Mouse (Mus musculus) limb, embryonic 14.5 days (tissue): ENCODE results near the gene Tmod4. TPM values are rescaled to one million over a fixed set of nuclear protein-coding genes. Genes with fewer than 3 reads are reported as not detected.

Experiments
- ATAC-seq: fragments of 200-750 bp; cut with Nextera tagmentation; 2 replicates; pipeline ENCODE4 v1.8.0; 2017; ENCODE audit warnings: low read depth, moderate number of reproducible peaks, moderate TSS enrichment; ENCODE audit not compliant: low FRiP score
- DNase-seq: peaks from one replicate; pipeline ENCODE4 v3.0.0-alpha.2; 2015; ENCODE audit warnings: low spot score
- H3K27ac ChIP-seq: fragments of 300-500 bp; sonication (generic); replicated peaks from 2 replicates; pipeline ENCODE4 v1.5.1; 2014; ENCODE audit warnings: low read depth, mild to moderate bottlenecking, low read length, moderate library complexity, mixed read lengths
- H3K27me3 ChIP-seq: fragments of 300-500 bp; sonication (generic); 2 replicates; pipeline ENCODE4 v1.6.1; 2014; ENCODE audit warnings: low read length, mixed read lengths; ENCODE audit not compliant: control insufficient read depth, insufficient read depth
- H3K36me3 ChIP-seq: fragments of 300-500 bp; sonication (generic); 2 replicates; pipeline ENCODE4 v1.6.1; 2014; ENCODE audit warnings: mild to moderate bottlenecking, low read length, moderate library complexity, mixed read lengths; ENCODE audit not compliant: control insufficient read depth, insufficient read depth
- H3K4me1 ChIP-seq: fragments of 300-500 bp; sonication (generic); 2 replicates; pipeline ENCODE4 v1.6.1; 2014; ENCODE audit warnings: antibody characterized with exemption, low read length, mixed read lengths; ENCODE audit not compliant: control insufficient read depth, insufficient read depth
- H3K4me2 ChIP-seq: fragments of 300-500 bp; sonication (generic); replicated peaks from 2 replicates; pipeline ENCODE4 v1.6.1; 2014; ENCODE audit warnings: low read depth, mild to moderate bottlenecking, low read length, moderate library complexity; ENCODE audit not compliant: severe bottlenecking
- H3K4me3 ChIP-seq: fragments of 300-500 bp; sonication (generic); replicated peaks from 2 replicates; pipeline ENCODE4 v1.5.1; 2014; ENCODE audit warnings: low read length
- H3K9ac ChIP-seq: fragments of 300-500 bp; sonication (generic); 2 replicates; pipeline ENCODE4 v1.6.1; 2014; ENCODE audit warnings: mild to moderate bottlenecking, low read depth, low read length, moderate library complexity; ENCODE audit not compliant: severe bottlenecking
- H3K9me3 ChIP-seq: fragments of 300-500 bp; sonication (generic); 2 replicates; pipeline ENCODE4 v1.6.1; 2016; ENCODE audit warnings: low read length; ENCODE audit not compliant: control insufficient read depth
- POLR2A ChIP-seq: fragments of 200-500 bp; IDR thresholded peaks from 2 replicates; pipeline ENCODE4 v1.8.0; 2012; ENCODE audit warnings: inconsistent platforms, mild to moderate bottlenecking, moderate library complexity, borderline replicate concordance; ENCODE audit not compliant: insufficient read depth, insufficient read length; ENCODE audit errors: extremely low read depth
- WGBS: fragments of 180-500 bp; shearing (Covaris S2); extraction: QIAGEN DNeasy Blood & Tissue Kit; methylation state at CpG from one replicate; pipeline ENCODE4 v1.1.7; 2014; 5-methylcytosine and 5-hydroxymethylcytosine counted together
- polyA plus RNA-seq, 2 experiments: library from polyadenylated mRNA; depleted of rRNA in 1 of 2; stranded (reverse) in 1 of 2; unstranded in 1 of 2; fragments of >200 nt; fragmentation: Nextera tagmentation in 1 of 2; extraction: Ambion mirVana in 1 of 2; gene quantifications; 2 replicates each; pipeline versions ENCODE4 v1.2.1 to v1.2.3; 2012 to 2014

Tmod4 gene
- polyA plus RNA-seq, 2 experiments = 2.9 to 5.0 TPM

DNA sequence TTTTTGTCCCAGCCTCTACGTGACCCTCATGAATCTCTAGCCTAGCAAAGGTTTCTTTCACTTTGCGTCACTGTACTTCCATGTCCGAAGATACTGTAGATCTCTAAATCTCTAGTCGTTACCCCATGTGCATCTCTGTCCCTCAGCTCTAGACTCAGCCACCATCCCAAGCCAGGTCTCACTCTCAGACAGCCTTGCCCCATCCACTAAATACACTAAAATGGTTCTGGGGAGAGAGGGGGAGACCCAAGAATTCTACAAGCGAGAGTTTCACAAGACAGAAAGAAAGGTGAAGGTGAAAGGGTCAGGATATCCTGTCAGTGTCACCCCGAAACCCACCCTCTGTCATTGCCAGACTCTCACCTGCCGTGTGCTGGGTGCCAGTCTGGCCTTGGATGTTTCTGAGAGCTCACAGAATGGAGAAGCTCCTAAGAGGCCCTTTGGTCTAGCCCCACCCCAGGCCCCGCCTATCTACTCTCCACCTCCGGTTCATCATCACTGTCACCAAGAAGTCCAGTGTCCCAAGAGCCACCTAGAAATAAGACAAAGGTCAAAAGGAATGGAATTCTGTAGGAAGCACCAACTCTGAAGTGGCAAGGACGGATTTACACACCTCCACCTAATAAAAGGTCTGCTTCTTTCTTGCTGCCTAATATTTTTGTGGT, 17.8 kb downstream of the Tmod4 start, which contains the start of gene Tnfaip8l2:
TSS of gene Tnfaip8l2 (minus strand) at position 409 of the 665 bp plus-strand sequence.
- ATAC-seq (no peak), DNase-seq (no peak)
- H3K4me3 ChIP-seq = no peak within 1 kb of the TSS
- TF ChIP-seq POLR2A = no peak
- no peaks in the 10 kb centered on the region for H3K27me3 ChIP-seq
- no peak within 1 kb of the TSS for H3K9ac ChIP-seq
- 86% methylated on average over 10 of the region's 10 CpGs for WGBS
- H3K36me3 ChIP-seq = peaks cover 25% of the 10 kb centered on the region
- no peaks in the 10 kb centered on the region for H3K9me3 ChIP-seq
- no peaks in the 10 kb centered on the region for H3K4me1 ChIP-seq
- H3K27ac ChIP-seq = no peak within 1 kb of the TSS
- no peak within 1 kb of the TSS for H3K4me2 ChIP-seq

DNA sequence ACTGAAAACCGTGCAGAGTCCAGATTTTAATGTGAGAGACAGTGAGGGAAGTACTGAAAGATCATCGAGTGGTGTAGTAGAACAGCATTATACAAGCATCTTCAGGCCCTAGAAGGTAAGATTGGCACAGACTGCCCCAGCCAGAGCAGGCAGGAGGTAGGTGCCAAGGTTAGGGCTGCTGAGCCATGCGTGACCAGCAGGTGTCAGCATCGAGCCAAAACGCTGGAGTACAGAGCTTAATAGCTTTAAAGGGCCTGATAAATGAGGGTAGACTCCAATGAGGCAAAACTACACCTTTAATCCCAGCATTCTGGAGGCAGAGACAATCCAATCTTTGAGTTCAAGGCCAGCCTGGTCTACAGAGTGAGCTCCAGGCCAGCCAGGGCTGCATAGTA, 18.3 kb downstream of the Tmod4 start:
- H3K27me3 ChIP-seq = no peaks in the 10 kb centered on the region
- no peak overlapping the region for H3K4me2 ChIP-seq
- no peak overlapping the region for H3K4me3 ChIP-seq
- H3K9me3 ChIP-seq = no peaks in the 10 kb centered on the region
- 10% methylated on average over 5 of the region's 5 CpGs for WGBS
- DNase-seq = peak; percentile 79
- H3K36me3 ChIP-seq = peaks cover 25% of the 10 kb centered on the region
- ATAC-seq = peak; percentile 75; the same call in 1 of the 2 replicates
- no peak overlapping the region for H3K27ac ChIP-seq
- no peak overlapping the region for H3K9ac ChIP-seq
- H3K4me1 ChIP-seq = no peaks in the 10 kb centered on the region
- TF ChIP-seq POLR2A = no peak

DNA sequence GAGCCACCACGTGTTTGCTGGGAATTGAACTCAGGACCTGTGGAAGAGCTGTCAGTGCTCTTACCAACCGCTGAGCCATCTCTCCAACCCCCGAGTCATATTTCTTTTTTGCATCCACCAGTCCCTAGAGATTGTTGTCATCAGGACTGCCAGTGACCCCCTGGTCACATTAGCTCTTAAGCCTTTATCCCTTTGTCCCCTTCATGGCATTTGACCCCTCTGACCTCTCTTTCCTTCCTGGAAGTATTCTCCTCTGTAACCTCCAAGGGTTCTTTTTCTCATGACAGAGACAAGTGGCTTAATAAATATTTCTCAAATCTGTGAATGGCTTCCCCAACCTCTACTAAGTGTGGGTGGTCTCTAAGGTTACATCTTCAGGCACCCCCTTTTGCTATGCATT, 23.6 kb downstream of the Tmod4 start:
- no peak overlapping the region for H3K4me3 ChIP-seq
- H3K9me3 ChIP-seq = no peaks in the 10 kb centered on the region
- H3K27ac ChIP-seq = no peak overlapping the region
- H3K4me1 ChIP-seq = no peaks in the 10 kb centered on the region
- H3K4me2 ChIP-seq = no peak overlapping the region
- H3K27me3 ChIP-seq = no peaks in the 10 kb centered on the region
- DNase-seq (no peak), ATAC-seq (no peak)
- H3K9ac ChIP-seq = no peak overlapping the region
- TF ChIP-seq POLR2A = no peak
- H3K36me3 ChIP-seq = no peaks in the 10 kb centered on the region
- 65% methylated on average over 3 of the region's 3 CpGs for WGBS

DNA sequence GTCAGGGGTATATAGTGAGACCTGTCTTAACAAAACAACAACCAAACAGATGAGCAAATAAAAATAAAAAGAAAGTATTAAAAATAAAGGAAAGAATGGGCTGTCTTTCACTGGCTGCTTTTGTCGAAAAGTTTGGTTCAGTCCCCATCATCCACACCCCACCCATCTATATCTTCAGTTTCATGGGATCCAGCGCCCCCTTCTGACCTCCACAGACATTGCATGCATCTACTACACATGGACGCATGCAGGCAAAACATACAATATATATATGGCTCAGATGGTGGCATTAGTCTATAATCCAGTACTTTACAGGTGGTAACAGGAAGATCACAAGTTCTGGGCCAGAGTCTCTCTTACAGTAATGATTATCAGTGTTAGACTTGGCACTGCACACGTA, 29.6 kb downstream of the Tmod4 start:
- ATAC-seq = no peak
- Histone ChIP-seq H3K27me3 (no peaks in the 10 kb centered on the region), H3K4me2 (no peak overlapping the region), H3K27ac (no peak overlapping the region), H3K9ac (no peak overlapping the region), H3K4me1 (no peaks in the 10 kb centered on the region), H3K9me3 (no peaks in the 10 kb centered on the region), H3K36me3 (no peaks in the 10 kb centered on the region), H3K4me3 (no peak overlapping the region)
- 55% methylated on average over 4 of the region's 4 CpGs for WGBS
- no peak for TF ChIP-seq POLR2A
- DNase-seq = no peak

DNA sequence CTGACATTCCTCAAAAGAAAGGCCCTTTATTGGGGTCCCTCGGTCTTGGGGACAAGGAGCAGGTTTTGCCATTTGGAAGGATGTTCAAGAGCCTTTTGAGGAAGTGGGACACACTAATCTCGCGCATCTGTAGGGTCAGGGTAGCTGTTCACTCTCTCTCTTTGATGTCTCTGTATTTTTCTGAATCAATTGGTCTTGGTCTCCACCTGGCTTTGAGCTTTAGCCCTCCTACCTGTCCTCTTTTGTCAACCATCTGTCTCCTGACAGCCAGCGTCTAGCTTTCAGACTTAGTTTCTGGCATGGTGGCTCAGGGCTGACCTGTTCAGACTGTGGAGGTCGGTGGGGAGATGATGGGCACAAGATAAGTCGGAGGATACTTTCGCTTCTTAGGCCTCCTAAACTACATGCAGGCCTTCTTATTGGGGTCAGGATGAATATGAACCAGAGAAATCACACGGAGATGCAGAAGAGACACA, 35.3 kb downstream of the Tmod4 start:
- WGBS = 19% methylated on average over 8 of the region's 8 CpGs
- Histone ChIP-seq H3K27ac (no peak overlapping the region), H3K9ac (peak overlapping the region; percentile 38; the same call in 1 of the 2 replicates), H3K4me2 (peak overlapping the region; percentile 82), H3K36me3 (peaks cover 4% of the 10 kb centered on the region; the same call in 1 of the 2 replicates), H3K27me3 (no peaks in the 10 kb centered on the region), H3K9me3 (no peaks in the 10 kb centered on the region), H3K4me1 (peaks cover 15% of the 10 kb centered on the region; the same call in 1 of the 2 replicates), H3K4me3 (peak overlapping the region; percentile 93)
- ATAC-seq (no peak), DNase-seq (no peak)
- no peak for TF ChIP-seq POLR2A
